Mouse (Mus musculus) fibroblast of lung, adult 2 months (primary cell): ENCODE data around the gene Arhgap9.

Experiments
- DNase-seq: peaks from one replicate; pipeline ENCODE4 v3.0.0-alpha.2; 2011; ENCODE audit warnings: low read depth

The Arhgap9 gene

GRCm38 (mm10) chr10:127343029-127343428 lies 21.3 kb downstream of the Arhgap9 start:
- no peak for DNase-seq

GRCm38 (mm10) chr10:127346173-127346572 lies 24.4 kb downstream of the Arhgap9 start:
- DNase-seq: no peak

GRCm38 (mm10) chr10:127348957-127349356 lies 27.2 kb downstream of the Arhgap9 start:
- DNase-seq: no peak

- DNase-seq: no peak
Observed at GRCm38 (mm10) chr10:127349810-127350209, 28.0 kb downstream of the Arhgap9 start.

GRCm38 (mm10) chr10:127350594-127351284 lies 29.0 kb downstream of the Arhgap9 start:
- DNase-seq: peak; percentile 28

GRCm38 (mm10) chr10:127351285-127351595 lies 29.5 kb downstream of the Arhgap9 start:
- no peak for DNase-seq

GRCm38 (mm10) chr10:127351719-127352118 lies 30.0 kb downstream of the Arhgap9 start:
- DNase-seq: no peak

GRCm38 (mm10) chr10:127352187-127352586 lies 30.4 kb downstream of the Arhgap9 start:
- DNase-seq: no peak

GRCm38 (mm10) chr10:127352766-127353165 lies 31.0 kb downstream of the Arhgap9 start:
- no peak for DNase-seq

- DNase-seq: no peak
Observed at GRCm38 (mm10) chr10:127353909-127354895, 32.4 kb downstream of the Arhgap9 start, which contains the start of gene Inhbe. Inhbe (minus strand) TSS chr10:127354411.

- no peak for DNase-seq
Observed at GRCm38 (mm10) chr10:127355336-127355735, 33.6 kb downstream of the Arhgap9 start.

GRCm38 (mm10) chr10:127360714-127361113 lies 39.0 kb downstream of the Arhgap9 start:
- DNase-seq: no peak

GRCm38 (mm10) chr10:127367116-127367515 lies 45.4 kb downstream of the Arhgap9 start:
- DNase-seq: no peak

- no peak for DNase-seq
Observed at GRCm38 (mm10) chr10:127368273-127368672, 46.5 kb downstream of the Arhgap9 start.

GRCm38 (mm10) chr10:127369834-127370820 lies 48.4 kb downstream of the Arhgap9 start, which contains the start of gene Inhbc:
Inhbc (minus strand) TSS chr10:127370431.
- no peak for DNase-seq

GRCm38 (mm10) chr10:127371023-127371422 lies 49.3 kb downstream of the Arhgap9 start:
- no peak for DNase-seq

GRCm38 (mm10) chr10:127377700-127378099 lies 55.9 kb downstream of the Arhgap9 start:
- DNase-seq: no peak
